Mouse (Mus musculus) C2C12 (cell line): ENCODE measurements around the gene AI661453.

Experiments
- CTCF ChIP-seq: IDR thresholded peaks from one replicate; pipeline ENCODE4 v1.5.1; 2011; ENCODE audit not compliant: control insufficient read depth, insufficient read depth, insufficient read length
- MAX ChIP-seq: IDR thresholded peaks from one replicate; pipeline ENCODE4 v1.6.1; 2011; ENCODE audit warnings: mild to moderate bottlenecking, control low read depth
- USF1 ChIP-seq: IDR thresholded peaks from one replicate; pipeline ENCODE4 v1.6.1; 2011; ENCODE audit warnings: low read depth, mild to moderate bottlenecking, control low read depth, moderate library complexity

GRCm38 (mm10) chr17:47436907-47437547 lies 612 bp downstream of the AI661453 start, which contains the start of gene 1700001C19Rik:
- TF ChIP-seq CTCF (no peak), USF1 (no peak), MAX (no peak)
